Mouse (Mus musculus) Muller cell, postnatal 12 days (primary cell): ENCODE measurements at regions not wholly inside any gene's neighbourhood (a gene's known extent, or its start where the extent isn't known, plus 50 kb on each side); places are given as distances from the start of the nearest gene placed in this dataset.

Experiments
- DNase-seq: peaks from one replicate; pipeline ENCODE4 v3.0.0-alpha.2; 2015; ENCODE audit errors: inconsistent ontology term

- DNase-seq: no peak
Measured at GRCm38 (mm10) chr6:147416592-147416991, 59.0 kb upstream of the Ccdc91 start.

- DNase-seq: no peak
Measured at GRCm38 (mm10) chr6:147413713-147414112, 61.9 kb upstream of the Ccdc91 start.

- DNase-seq: peak; percentile 3
Measured at GRCm38 (mm10) chr6:147397984-147398383, 77.6 kb upstream of the Ccdc91 start.

DNA sequence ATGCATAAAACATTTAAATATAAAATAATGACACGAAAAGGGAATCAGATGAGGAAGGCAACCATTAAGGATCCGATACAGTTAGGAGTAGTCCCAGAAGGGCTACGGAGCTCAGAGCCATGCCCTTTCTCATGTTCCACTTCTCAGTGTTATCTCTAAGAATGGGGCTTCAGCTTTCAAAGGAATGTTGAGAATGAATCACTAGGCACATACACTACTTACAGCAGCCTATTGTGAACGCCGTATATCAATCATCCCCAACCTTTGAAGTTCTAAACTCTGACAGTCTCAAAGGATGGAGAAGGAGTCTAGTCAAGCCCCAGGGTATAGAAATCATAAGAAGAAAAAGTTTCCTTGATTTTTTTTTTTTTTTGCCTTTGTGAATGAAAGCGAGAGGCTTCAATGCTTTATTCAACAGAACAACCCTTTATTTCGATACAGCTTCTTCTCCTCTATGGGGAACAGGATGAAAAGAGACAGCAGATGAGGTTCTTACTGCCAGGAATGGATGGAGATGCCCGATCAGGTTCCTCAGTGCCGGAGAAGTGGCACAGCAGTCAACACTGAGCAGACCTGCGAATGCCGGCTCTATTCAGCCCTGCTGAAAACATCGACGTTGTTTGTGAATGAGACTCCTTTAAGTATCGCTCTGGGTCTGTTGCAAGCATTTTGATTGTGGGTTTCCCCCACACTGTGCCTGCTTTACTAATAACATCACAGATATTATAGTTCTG lies 84.0 kb upstream of the Ccdc91 start:
- no peak for DNase-seq

DNA sequence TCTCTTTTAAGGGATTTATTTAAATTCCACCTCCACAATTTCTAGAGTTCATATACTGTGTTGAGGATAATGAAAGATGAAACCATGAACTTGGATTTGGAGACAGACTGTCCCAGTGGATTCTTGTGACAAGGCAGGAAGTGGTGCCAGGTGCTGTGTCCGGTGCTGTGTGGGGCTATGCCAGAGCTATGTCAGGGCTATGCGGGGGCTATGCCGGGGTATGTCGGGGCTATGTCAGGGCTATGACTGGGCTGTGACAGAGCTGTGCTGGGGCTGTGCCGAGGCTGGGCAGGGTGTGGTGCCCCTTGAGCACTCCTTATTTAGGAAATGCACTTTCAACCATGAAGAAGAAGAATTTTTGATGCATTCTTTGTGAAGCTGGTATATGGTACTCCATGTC lies 85.1 kb upstream of the Ccdc91 start:
- no peak for DNase-seq

DNA sequence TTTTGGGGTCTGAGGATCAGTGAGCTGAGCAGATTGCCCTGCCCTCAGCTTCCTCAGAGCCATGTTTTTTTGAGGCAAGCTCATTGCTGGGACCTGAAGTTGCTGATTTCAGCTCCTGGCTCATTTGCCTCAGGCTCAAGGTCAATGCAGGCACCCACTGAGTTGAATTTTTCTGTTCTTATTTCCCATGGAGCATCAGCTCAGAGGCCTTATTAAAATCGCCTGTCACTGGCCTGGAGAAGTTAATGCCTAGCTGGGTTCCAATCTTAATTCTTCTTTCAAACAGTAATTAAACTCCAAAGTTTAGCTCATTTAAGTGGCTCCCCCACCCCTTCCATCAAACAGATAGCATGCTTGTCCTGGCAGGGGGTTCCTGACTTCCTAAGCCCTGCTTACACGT lies 86.9 kb upstream of the Ccdc91 start:
- peak; percentile 2 for DNase-seq

DNA sequence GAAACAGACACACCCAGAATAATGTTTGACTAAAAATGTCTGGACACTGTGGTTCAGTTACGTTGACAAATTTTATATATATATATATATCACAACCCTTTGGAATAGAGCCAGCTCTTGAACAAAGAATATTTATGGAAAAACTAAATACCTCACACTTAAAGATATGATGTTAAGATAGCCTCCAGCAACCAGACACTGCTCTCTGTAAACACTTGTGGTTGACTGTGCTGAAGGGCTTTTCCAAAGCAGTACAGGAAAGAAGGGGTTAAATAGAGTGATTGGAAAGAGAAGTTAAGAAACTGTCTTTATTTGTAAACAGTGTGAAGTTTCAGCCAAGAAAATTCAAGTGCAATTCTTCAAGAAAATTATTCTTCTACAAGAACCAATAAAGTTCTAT lies 90.0 kb upstream of the Ccdc91 start:
- no peak for DNase-seq

- DNase-seq: no peak
Measured at GRCm38 (mm10) chr6:147380519-147380918, 95.1 kb upstream of the Ccdc91 start.

DNA sequence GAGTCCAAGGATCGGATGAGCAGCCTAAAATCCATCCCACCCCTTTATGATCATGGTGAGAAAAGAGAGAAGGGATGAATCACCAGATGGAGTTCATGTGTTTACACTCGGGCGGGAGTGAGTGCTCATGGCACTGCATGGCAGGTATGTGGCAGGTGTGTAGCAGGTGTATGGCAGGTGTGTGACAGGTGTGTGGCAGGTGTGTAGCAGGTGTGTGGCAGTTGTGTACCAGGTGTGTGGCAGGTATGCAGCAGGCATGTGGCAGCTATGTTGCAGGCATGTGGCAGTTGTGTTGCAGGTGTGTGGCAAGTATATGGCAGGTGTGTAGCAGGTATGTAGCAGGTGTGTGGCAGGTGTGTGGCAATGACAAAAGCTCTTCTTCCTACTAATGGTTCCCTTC lies 97.9 kb upstream of the Ccdc91 start:
- DNase-seq: no peak

GRCm38 (mm10) chr6:147371737-147372136 lies 103.9 kb upstream of the Ccdc91 start:
- DNase-seq: no peak

GRCm38 (mm10) chr6:147371336-147371735 lies 104.3 kb upstream of the Ccdc91 start:
- no peak for DNase-seq

- DNase-seq: no peak
Measured at GRCm38 (mm10) chr6:147362842-147363241, 98.9 kb upstream of the Pthlh start.

DNA sequence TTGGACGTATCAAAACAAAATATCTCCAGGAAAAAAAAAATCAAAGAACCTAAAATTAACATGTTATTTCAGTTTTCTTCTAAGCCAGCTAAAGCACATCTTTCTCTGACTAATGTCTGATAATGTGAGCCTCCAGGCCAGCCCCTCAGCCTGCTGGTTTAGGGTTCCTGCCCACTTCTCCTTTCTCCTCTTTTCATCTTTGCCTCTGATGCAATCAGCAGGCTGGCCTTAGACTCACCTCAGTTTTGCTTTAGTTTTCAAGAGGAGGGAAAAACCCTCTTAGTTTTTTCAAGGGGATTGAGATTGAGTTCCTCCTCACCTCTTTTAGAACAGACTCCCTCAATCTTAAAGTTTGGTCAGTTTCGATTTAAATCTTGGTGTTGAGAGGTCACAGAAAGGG lies 93.0 kb upstream of the Pthlh start:
- no peak for DNase-seq

DNA sequence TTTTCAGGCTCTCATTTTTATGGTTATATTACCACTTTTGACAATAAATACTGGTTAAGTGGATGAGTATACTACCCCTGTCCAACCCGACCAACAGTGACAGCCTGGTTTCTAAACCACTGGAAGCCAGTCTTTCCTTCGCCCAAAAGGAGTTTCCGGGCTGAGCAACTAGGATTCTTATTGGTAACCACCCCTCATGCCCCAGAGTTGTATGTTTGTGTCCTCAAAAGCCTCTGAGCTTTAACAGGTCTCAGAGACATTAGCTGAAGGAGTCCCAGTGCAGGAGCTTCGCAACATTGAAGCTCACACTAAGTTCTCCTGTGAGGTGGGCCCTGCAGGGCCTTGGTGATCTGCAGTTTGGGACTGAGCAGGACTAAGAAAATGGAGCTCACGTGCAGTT lies 92.6 kb upstream of the Pthlh start:
- DNase-seq: no peak

DNA sequence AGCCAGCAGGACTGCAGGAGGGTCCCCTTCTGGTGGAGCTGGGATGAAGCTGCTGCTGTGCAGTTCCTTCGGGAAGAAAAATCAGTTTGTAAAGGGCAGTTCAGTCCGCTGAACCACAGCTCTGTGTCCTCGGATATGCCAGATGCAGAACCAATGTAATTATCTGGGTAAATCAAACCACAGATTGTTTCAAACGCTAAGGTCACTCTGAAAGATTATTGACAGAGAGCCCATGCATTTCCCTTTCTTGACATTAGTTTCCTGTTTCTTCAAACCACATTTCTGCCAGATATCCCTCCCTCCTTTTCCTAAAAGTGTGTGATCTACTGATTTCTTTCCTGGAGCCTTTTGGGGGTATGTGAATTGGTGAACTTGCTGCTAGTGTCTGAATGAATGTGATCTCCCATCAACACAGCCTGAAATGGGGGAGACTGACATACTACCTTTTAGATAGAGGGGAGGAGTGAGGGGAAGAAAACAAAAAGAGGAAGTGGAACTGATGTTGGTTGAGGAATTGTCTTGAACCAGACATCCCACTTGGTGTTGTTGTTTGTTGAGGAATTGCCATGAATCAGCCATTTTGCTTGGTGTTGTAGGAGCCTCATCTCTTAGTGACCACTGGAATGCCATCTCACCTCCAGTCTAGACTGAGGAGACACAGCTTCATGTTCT lies 85.7 kb upstream of the Pthlh start:
- no peak for DNase-seq

- no peak for DNase-seq
Measured at GRCm38 (mm10) chr6:147348621-147349020, 84.6 kb upstream of the Pthlh start.

DNA sequence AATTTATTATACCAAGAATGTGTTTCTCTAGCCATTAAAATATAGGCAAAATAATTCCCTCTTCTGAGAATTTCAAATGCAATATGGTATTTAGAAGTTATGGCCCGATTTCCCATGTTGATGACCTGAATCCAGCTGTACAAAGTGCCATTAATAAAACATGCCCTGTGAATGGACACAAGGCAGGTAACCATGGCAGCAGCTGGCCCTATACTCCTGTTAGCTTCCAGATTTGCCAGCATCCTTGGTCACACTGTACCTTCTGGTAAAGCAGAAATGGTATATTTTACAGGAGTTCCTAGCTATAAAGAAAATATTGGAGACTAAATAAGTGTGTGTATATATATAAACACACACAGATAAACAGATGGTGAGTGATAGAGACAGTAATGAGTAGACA lies 77.1 kb upstream of the Pthlh start:
- DNase-seq: no peak

- DNase-seq: no peak
Measured at GRCm38 (mm10) chr6:147332976-147333375, 69.0 kb upstream of the Pthlh start.

GRCm38 (mm10) chr6:147329201-147329600 lies 65.2 kb upstream of the Pthlh start:
- DNase-seq: no peak

DNA sequence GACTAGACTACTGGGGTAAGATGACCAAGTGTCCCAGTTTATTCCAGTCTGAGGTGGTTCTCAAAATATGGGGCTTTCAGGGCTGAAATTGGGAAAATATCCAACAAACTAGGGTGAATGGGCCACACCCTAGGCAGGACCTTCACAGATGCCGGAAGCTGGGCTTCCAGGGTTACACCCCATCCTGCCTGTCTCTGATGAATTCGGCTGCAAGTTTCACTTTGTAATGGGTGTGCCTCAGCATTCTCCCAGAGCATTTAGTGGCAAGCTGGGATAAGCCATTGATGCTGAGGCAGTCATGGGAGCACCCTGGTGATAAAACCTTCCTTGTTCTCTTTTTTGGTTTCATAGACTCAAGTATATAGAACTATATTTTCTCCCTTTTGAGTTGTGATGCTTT lies 60.4 kb upstream of the Pthlh start:
- no peak for DNase-seq

- no peak for DNase-seq
Measured at GRCm38 (mm10) chr6:147318106-147318505, 54.1 kb upstream of the Pthlh start.

DNA sequence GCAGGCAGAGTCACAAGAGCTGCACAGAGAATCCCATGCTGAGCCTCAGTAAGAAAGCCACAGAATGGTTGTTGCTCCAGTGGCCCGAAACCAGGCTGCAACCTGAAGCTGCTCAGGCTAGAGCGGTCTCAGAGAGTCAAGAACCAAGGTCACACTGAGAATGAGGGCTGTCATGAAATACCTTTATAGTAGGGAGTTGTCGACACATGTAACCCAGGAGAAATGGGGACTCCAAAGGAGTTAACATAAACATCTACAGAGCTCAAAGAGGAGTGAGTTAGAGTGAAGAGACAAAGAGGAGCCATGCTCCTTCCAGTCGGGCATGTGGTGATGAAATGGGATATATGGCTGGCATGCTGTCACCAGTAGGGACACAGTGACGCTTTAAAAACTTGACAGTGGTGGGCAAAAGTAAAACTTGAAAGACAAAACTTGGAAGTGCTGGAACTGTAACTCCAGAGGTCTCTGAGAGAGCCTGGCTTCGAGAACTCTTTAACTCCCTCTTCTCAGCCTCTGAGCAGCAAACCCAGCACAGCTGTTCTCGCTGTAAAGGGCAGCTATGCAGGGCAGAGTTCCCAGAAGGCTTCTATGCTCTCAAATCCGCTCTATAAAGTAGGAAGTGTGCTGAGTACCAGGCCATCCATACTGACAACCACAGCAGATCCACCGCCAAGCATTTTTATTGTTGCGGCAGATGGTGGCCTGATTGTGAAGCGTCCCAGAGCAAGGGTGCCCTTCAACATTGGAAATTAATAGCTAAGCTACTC lies 52.9 kb upstream of the Pthlh start:
- DNase-seq: no peak

- no peak for DNase-seq
Measured at GRCm38 (mm10) chr6:147316140-147316539, 52.2 kb upstream of the Pthlh start.
